Mouse (Mus musculus): ENCODE data around the gene Prss30. TPM values are rescaled to one million over a fixed set of nuclear protein-coding genes. Genes with fewer than 3 reads are reported as not detected.
"Not testable (repeated sequence)": the region's sequence is repeated elsewhere in the genome, so short reads cannot be mapped to it uniquely, and the experiment has no call there.

Prss30 gene
- polyA plus RNA-seq, 1 experiment from 2014 or later: not detected

DNA sequence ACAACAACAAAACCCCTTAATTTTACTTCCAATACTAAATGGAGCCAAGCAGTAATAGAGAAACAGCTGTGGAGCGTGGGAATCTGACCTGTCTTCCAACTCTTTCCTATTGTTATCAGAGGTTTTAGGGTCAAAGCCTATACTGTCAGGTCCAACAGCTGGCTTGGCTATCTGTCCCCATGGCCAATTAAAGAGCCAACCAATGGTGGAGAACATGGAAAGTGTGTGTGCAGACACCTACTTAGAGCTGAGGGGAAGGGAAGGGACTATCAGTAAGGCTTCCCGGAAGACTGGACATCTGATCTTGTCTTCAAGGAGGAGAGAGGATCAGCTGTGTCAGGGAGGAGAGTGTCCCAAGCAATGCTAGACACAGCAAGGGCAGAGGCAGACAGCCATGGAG is 31.3 kb downstream of the Prss30 start:
- no peak overlapping the region for H3K4me2 ChIP-seq (replicated peaks; ENCODE audit: low read depth, low read length)
- no peaks in the 10 kb centered on the region for H3K36me3 ChIP-seq (ENCODE audit: control insufficient read depth, insufficient read depth, low read length)
- no peaks in the 10 kb centered on the region for H3K27me3 ChIP-seq (ENCODE audit: control insufficient read depth, insufficient read depth, low read length)
- H3K4me1 ChIP-seq (replicated peaks; ENCODE audit: control insufficient read depth, insufficient read depth, low read length): no peaks in the 10 kb centered on the region
- WGBS: 80% methylated on average over 2 of the region's 2 CpGs
- H3K9ac ChIP-seq (ENCODE audit: low read depth, low read length): no peak overlapping the region
- no peak overlapping the region for H3K27ac ChIP-seq (ENCODE audit: low read depth, low read length)
- no peaks in the 10 kb centered on the region for H3K9me3 ChIP-seq (ENCODE audit: control insufficient read depth, low read length)
- no peak for ATAC-seq (ENCODE audit: low FRiP score)
- no peak for DNase-seq (ENCODE audit: low spot score)
- H3K4me3 ChIP-seq (ENCODE audit: low read depth, low read length): no peak overlapping the region

DNA sequence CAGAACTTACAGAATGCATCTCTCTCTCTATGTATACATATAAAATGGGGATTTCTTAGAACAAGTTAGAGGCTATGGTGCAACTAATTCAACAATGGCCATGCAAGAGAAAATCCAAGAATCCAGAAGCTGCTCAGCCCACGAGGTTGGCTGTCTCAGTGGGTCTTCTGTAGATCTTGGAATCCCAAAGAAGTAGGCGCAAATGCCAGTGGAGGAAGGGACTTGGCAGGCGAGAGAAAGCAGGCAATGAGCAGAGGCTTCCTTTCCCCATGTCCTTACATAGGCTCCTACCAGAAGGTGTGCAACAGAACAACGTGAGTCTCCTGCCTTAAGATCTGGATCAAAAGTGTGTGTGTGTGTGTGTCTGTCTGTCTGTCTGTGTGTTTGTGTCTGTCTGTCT is 32.9 kb downstream of the Prss30 start:
- WGBS: 87% methylated on average over 4 of the region's 4 CpGs
- DNase-seq (ENCODE audit: low spot score); H3K9ac ChIP-seq (ENCODE audit: low read depth, low read length); H3K4me3 ChIP-seq (ENCODE audit: low read depth, low read length); H3K36me3 ChIP-seq (ENCODE audit: control insufficient read depth, insufficient read depth, low read length); ATAC-seq (ENCODE audit: low FRiP score); H3K4me1 ChIP-seq (replicated peaks; ENCODE audit: control insufficient read depth, insufficient read depth, low read length); H3K4me2 ChIP-seq (replicated peaks; ENCODE audit: low read depth, low read length); H3K27me3 ChIP-seq (ENCODE audit: control insufficient read depth, insufficient read depth, low read length); H3K9me3 ChIP-seq (ENCODE audit: control insufficient read depth, low read length); H3K27ac ChIP-seq (ENCODE audit: low read depth, low read length): not testable (repeated sequence)

DNA sequence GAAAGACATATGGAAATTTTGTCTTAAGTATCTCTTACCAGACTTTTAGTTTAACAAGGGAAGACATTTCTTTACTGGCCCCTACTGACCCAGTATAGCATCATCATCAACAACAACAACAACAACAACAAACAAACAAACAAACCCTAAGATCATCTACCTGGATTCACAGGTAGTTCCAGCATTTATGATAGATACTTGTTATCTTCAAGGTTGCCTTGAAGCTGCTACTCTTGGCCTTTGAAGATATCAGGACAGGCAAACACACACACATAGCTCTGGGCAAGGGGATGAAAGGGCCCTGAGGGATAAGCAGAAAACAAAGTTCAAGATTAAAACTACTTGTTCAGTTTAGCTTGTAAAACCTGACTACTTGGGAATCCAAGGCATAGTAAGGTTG is 39.0 kb downstream of the Prss30 start, which contains the start of gene Sbp:
Sbp (plus strand) TSS at position 301 of the 400 bp plus-strand sequence.
- no peak for ATAC-seq (ENCODE audit: low FRiP score)
- Histone ChIP-seq H3K4me1 (replicated peaks; ENCODE audit: control insufficient read depth, insufficient read depth, low read length) (no peaks in the 10 kb centered on the region), H3K4me2 (replicated peaks; ENCODE audit: low read depth, low read length) (no peak within 1 kb of the TSS)

DNA sequence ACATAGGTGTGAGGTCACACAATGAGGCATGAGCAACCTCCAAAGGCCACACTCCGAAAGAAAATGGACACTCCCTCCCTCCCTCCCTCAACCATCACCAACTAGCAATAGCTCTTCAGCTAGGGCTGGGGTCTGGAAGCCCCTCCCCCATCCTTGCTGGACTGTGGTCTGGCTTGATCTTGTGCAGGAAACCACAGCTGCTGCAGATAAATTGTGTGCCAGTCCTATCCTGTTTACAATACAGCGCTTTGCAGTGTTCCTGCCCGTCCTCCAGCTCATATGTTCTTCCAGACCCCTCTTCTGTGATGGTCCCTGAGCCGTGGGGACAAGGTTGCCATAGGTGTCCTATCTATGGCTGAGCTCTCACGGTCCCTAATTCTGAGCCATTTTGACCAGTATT is 49.2 kb downstream of the Prss30 start:
- no peaks in the 10 kb centered on the region for H3K4me1 ChIP-seq (replicated peaks; ENCODE audit: control insufficient read depth, insufficient read depth, low read length)
- ATAC-seq (ENCODE audit: low FRiP score) (no peak), DNase-seq (ENCODE audit: low spot score) (no peak)
- no peaks in the 10 kb centered on the region for H3K27me3 ChIP-seq (ENCODE audit: control insufficient read depth, insufficient read depth, low read length)
- no peak overlapping the region for H3K27ac ChIP-seq (ENCODE audit: low read depth, low read length)
- H3K9me3 ChIP-seq (ENCODE audit: control insufficient read depth, low read length): no peaks in the 10 kb centered on the region
- no peak overlapping the region for H3K4me3 ChIP-seq (ENCODE audit: low read depth, low read length)
- no peak overlapping the region for H3K4me2 ChIP-seq (replicated peaks; ENCODE audit: low read depth, low read length)
- WGBS: 90% methylated on average over 5 of the region's 5 CpGs
- H3K9ac ChIP-seq (ENCODE audit: low read depth, low read length): no peak overlapping the region
- no peaks in the 10 kb centered on the region for H3K36me3 ChIP-seq (ENCODE audit: control insufficient read depth, insufficient read depth, low read length)

More for the DNA sequence above, 39.0 kb downstream of the Prss30 start, which contains the start of gene Sbp:
- Histone ChIP-seq H3K9me3 (ENCODE audit: control insufficient read depth, low read length) (no peaks in the 10 kb centered on the region), H3K27ac (ENCODE audit: low read depth, low read length) (no peak within 1 kb of the TSS), H3K9ac (ENCODE audit: low read depth, low read length) (no peak within 1 kb of the TSS), H3K27me3 (ENCODE audit: control insufficient read depth, insufficient read depth, low read length) (no peaks in the 10 kb centered on the region), H3K4me3 (ENCODE audit: low read depth, low read length) (no peak within 1 kb of the TSS), H3K36me3 (ENCODE audit: control insufficient read depth, insufficient read depth, low read length) (no peaks in the 10 kb centered on the region)
- DNase-seq (ENCODE audit: low spot score): no peak

DNA sequence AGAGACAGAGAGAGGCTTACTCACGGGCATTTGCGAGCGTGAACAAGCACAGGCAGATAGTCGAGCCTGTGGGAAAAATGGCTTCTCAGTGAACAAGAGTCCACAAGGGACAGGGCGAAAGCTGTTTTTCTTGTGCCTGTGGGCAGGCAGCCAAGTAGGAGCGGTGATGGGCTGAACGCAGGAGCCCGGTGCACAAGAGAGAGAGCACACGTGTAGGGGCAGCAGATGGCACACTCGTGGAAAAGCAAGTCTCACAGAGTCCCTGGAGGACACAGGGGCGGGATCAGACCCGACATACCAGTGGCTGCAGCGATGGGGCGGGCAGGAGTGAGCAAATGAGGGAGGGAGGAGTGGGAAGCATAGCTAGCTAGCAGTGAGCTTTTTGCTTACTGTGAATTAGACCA is 55.3 kb downstream of the Prss30 start:
- peak overlapping the region; percentile 88 for H3K27ac ChIP-seq (ENCODE audit: low read depth, low read length)
- no peaks in the 10 kb centered on the region for H3K27me3 ChIP-seq (ENCODE audit: control insufficient read depth, insufficient read depth, low read length)
- WGBS: 0% methylated on average over 14 of the region's 14 CpGs
- peak overlapping the region; percentile 38 for H3K4me3 ChIP-seq (ENCODE audit: low read depth, low read length)
- no peaks in the 10 kb centered on the region for H3K36me3 ChIP-seq (ENCODE audit: control insufficient read depth, insufficient read depth, low read length)
- H3K9ac ChIP-seq (ENCODE audit: low read depth, low read length): peak overlapping the region; percentile 65
- H3K9me3 ChIP-seq (ENCODE audit: control insufficient read depth, low read length): no peaks in the 10 kb centered on the region
- H3K4me2 ChIP-seq (replicated peaks; ENCODE audit: low read depth, low read length): peak overlapping the region; percentile 85
- H3K4me1 ChIP-seq (replicated peaks; ENCODE audit: control insufficient read depth, insufficient read depth, low read length): 0 out of 2 replicates have a peak, but pooled peaks cover 4% of the 10 kb centered on the region
- ATAC-seq (ENCODE audit: low FRiP score): peak; percentile 82
- peak; percentile 77 for DNase-seq (ENCODE audit: low spot score)

DNA sequence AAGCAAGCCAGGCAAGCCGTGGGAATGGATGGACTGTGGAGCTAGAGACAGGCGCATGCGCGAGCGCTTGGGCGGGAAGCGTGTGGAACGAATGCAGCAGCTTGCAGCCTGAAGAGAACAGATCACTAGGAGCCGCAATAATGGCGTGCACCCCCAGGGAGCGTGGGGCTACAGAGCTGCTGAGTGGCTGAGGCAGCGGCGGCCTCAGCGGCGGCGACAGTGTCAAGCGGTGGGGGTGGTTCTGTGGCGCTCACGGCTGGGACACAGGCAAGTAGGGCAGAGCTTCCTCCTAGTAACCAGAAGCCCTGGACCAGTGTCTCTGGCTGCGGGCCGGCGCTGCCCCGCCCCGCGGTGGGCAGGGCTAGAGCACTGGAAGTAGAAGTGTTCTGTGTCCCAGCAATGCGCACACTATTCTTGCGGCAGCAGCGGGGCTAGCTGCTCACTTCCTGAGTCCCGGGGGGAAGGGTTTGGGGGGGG is 55.8 kb downstream of the Prss30 start:
- Histone ChIP-seq H3K4me3 (ENCODE audit: low read depth, low read length) (peak overlapping the region; percentile 38), H3K36me3 (ENCODE audit: control insufficient read depth, insufficient read depth, low read length) (no peaks in the 10 kb centered on the region), H3K27ac (ENCODE audit: low read depth, low read length) (peak overlapping the region; percentile 88), H3K27me3 (ENCODE audit: control insufficient read depth, insufficient read depth, low read length) (no peaks in the 10 kb centered on the region), H3K4me1 (replicated peaks; ENCODE audit: control insufficient read depth, insufficient read depth, low read length) (0 out of 2 replicates have a peak, but pooled peaks cover 4% of the 10 kb centered on the region), H3K9ac (ENCODE audit: low read depth, low read length) (peak overlapping the region; percentile 65), H3K4me2 (replicated peaks; ENCODE audit: low read depth, low read length) (peak overlapping the region; percentile 85), H3K9me3 (ENCODE audit: control insufficient read depth, low read length) (no peaks in the 10 kb centered on the region)
- ATAC-seq (ENCODE audit: low FRiP score) (peak; percentile 98), DNase-seq (ENCODE audit: low spot score) (peak; percentile 95)
- under 1% methylated on average over 26 of the region's 29 CpGs for WGBS

Other genes starting within 250 kb of the Prss30 start
- gene Paqr4, start 239.7 kb downstream of the Prss30 start, polyA plus RNA-seq (2014; fragmentation: Nextera tagmentation; extraction: Ambion mirVana): 28.0 and 28.9 TPM in 2 replicates
- 2.0 and 2.6 TPM in 2 replicates for gene Kremen2, start 234.7 kb downstream of the Prss30 start, polyA plus RNA-seq (2014; fragmentation: Nextera tagmentation; extraction: Ambion mirVana)
- gene Flywch1, start 209.0 kb downstream of the Prss30 start, polyA plus RNA-seq (2014; fragmentation: Nextera tagmentation; extraction: Ambion mirVana): 127 and 135 TPM in 2 replicates
- gene Flywch2, start 194.5 kb downstream of the Prss30 start, polyA plus RNA-seq (2014; fragmentation: Nextera tagmentation; extraction: Ambion mirVana): 27.7 and 30.5 TPM in 2 replicates
- gene Srrm2, start 190.0 kb downstream of the Prss30 start, polyA plus RNA-seq (2014; fragmentation: Nextera tagmentation; extraction: Ambion mirVana): 427 and 573 TPM in 2 replicates
- gene Elob, start 151.4 kb downstream of the Prss30 start, polyA plus RNA-seq (2014; fragmentation: Nextera tagmentation; extraction: Ambion mirVana): 1,090 and 1,145 TPM in 2 replicates
- gene Prss33, start 144.5 kb downstream of the Prss30 start, polyA plus RNA-seq (2014; fragmentation: Nextera tagmentation; extraction: Ambion mirVana): 0.14 TPM in 1 of 2 replicates, not detected in the other
- not detected in 2 replicates for gene Prss32, start 136.7 kb downstream of the Prss30 start, polyA plus RNA-seq (2014; fragmentation: Nextera tagmentation; extraction: Ambion mirVana)
- gene Prss41, start 136.4 kb downstream of the Prss30 start, polyA plus RNA-seq (2014; fragmentation: Nextera tagmentation; extraction: Ambion mirVana): 0.92 and 1.6 TPM in 2 replicates
- not detected in 2 replicates for gene Prss21, start 112.5 kb downstream of the Prss30 start, polyA plus RNA-seq (2014; fragmentation: Nextera tagmentation; extraction: Ambion mirVana)
- not detected in 2 replicates for gene Dcpp1, start 99.7 kb downstream of the Prss30 start, polyA plus RNA-seq (2014; fragmentation: Nextera tagmentation; extraction: Ambion mirVana)
- not detected in 2 replicates for gene Dcpp2, start 99.7 kb downstream of the Prss30 start, polyA plus RNA-seq (2014; fragmentation: Nextera tagmentation; extraction: Ambion mirVana)
- gene Dcpp3, start 63.1 kb downstream of the Prss30 start, polyA plus RNA-seq (2014; fragmentation: Nextera tagmentation; extraction: Ambion mirVana): not detected in 2 replicates
- gene Sbp, start 38.9 kb downstream of the Prss30 start, polyA plus RNA-seq (2014; fragmentation: Nextera tagmentation; extraction: Ambion mirVana): not detected in 2 replicates
- not detected in 2 replicates for gene Sbpl, start 25.3 kb downstream of the Prss30 start, polyA plus RNA-seq (2014; fragmentation: Nextera tagmentation; extraction: Ambion mirVana)
- gene Prss22, start 17.5 kb upstream of the Prss30 start, polyA plus RNA-seq (2014; fragmentation: Nextera tagmentation; extraction: Ambion mirVana): 0.25 and 0.51 TPM in 2 replicates
- 0.19 TPM in 1 of 2 replicates, not detected in the other for gene Prss27, start 57.6 kb upstream of the Prss30 start, polyA plus RNA-seq (2014; fragmentation: Nextera tagmentation; extraction: Ambion mirVana)
- 79.8 and 87.2 TPM in 2 replicates for gene Kctd5, start 92.9 kb upstream of the Prss30 start, polyA plus RNA-seq (2014; fragmentation: Nextera tagmentation; extraction: Ambion mirVana)
- 46.5 and 61.7 TPM in 2 replicates for gene Pdpk1, start 170.4 kb upstream of the Prss30 start, polyA plus RNA-seq (2014; fragmentation: Nextera tagmentation; extraction: Ambion mirVana)
- gene Amdhd2, start 183.2 kb upstream of the Prss30 start, polyA plus RNA-seq (2014; fragmentation: Nextera tagmentation; extraction: Ambion mirVana): 31.1 and 33.1 TPM in 2 replicates
- 499 and 514 TPM in 2 replicates for gene Atp6v0c, start 189.1 kb upstream of the Prss30 start, polyA plus RNA-seq (2014; fragmentation: Nextera tagmentation; extraction: Ambion mirVana)
- gene Tbc1d24, start 225.0 kb upstream of the Prss30 start, polyA plus RNA-seq (2014; fragmentation: Nextera tagmentation; extraction: Ambion mirVana): 6.2 and 6.3 TPM in 2 replicates
- 4.4 and 5.0 TPM in 2 replicates for gene Ntn3, start 229.0 kb upstream of the Prss30 start, polyA plus RNA-seq (2014; fragmentation: Nextera tagmentation; extraction: Ambion mirVana)
- gene Tedc2, start 240.3 kb upstream of the Prss30 start, polyA plus RNA-seq (2014; fragmentation: Nextera tagmentation; extraction: Ambion mirVana): 16.2 and 17.8 TPM in 2 replicates

All from hindbrain, embryonic 11.5 days (tissue).